Mouse (Mus musculus) G1E (cell line): ENCODE data around the gene Chn2.

Source experiments
- CTCF ChIP-seq: IDR thresholded peaks from 2 replicates; pipeline ENCODE4 v1.5.1; 2012; ENCODE audit warnings: low read depth, low read length, inconsistent platforms, mixed read lengths
- GATA1 ChIP-seq: IDR thresholded peaks from 2 replicates; pipeline ENCODE4 v1.6.1; 2012; ENCODE audit warnings: borderline replicate concordance, low read length, inconsistent platforms, mixed read lengths
- GATA2 ChIP-seq: IDR thresholded peaks from 2 replicates; pipeline ENCODE4 v1.6.1; 2012; ENCODE audit warnings: low read depth, low read length, inconsistent platforms, borderline replicate concordance
- TAL1 ChIP-seq: conservative IDR thresholded peaks from 2 replicates; pipeline ENCODE4 v1.6.1; 2012; ENCODE audit warnings: low read depth, low read length, inconsistent platforms, mixed read lengths

DNA sequence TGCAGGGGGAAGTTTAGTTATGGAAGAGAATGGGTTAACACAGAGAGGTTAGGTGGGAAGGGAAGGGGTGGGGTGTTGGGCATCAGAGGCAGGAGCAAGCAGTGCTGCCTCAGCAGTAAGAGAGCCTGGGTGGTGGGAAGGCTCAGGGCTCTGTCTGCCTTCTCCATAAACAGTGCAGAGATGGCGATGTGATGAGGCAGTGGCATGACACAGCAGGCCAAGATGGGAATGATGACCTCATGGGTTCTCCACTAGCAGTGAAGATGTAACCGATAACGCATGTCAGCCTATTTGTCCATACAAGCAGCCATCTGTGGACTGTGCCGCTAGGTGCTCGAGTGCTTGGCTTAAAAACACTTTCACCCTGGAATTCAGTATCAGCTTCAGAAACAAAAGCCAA lies 74.0 kb downstream of the Chn2 start:
- TF ChIP-seq CTCF (no peak), TAL1 (no peak), GATA1 (no peak), GATA2 (no peak)
